Mouse (Mus musculus): ENCODE data around the gene Tcf12. TPM values are rescaled to one million over a fixed set of nuclear protein-coding genes. Genes with fewer than 3 reads are reported as not detected.

The Tcf12 gene
- total RNA-seq, 2 experiments from 2014 or later = 60.7 to 61.2 TPM

GRCm38 (mm10) chr9:71803281-71803680 is 308.4 kb downstream of the Tcf12 start:
- no peak for DNase-seq

- DNase-seq = no peak
Measured at GRCm38 (mm10) chr9:71799598-71799997, 312.1 kb downstream of the Tcf12 start.

GRCm38 (mm10) chr9:71798176-71798575 is 313.5 kb downstream of the Tcf12 start:
- DNase-seq = no peak

Small RNAs within 50 kb of the gene (microRNA-seq; reads per million reads assigned to microRNA genes)
- 0 reads per million in 2 experiments for gene Gm27450

Other genes with a start within 250 kb of the Tcf12 start
- 10 to 100 TPM; 53.7 to 60.4 TPM for gene Zfp280d, start 163.0 kb upstream of the Tcf12 start, total RNA-seq (2021)